Mouse (Mus musculus) small intestine, adult 2 months (tissue): Measurements from ENCODE around the gene Tmcc3. TPM values are rescaled to one million over a fixed set of nuclear protein-coding genes. Genes with fewer than 3 reads are reported as not detected.

ENCODE experiments used
- H3K27ac ChIP-seq: fragments of 200-500 bp; 2 replicates; pipeline ENCODE4 v1.5.1; 2012; ENCODE audit warnings: low read depth, low read length, control low read depth, inconsistent platforms; ENCODE audit not compliant: insufficient read depth
- H3K27me3 ChIP-seq: fragments of 200-500 bp; 2 replicates; pipeline ENCODE4 v1.6.1; 2012; ENCODE audit warnings: mild to moderate bottlenecking, moderate library complexity, low read length, inconsistent platforms; ENCODE audit not compliant: control insufficient read depth, insufficient read depth
- H3K36me3 ChIP-seq: fragments of 200-500 bp; 2 replicates; pipeline ENCODE4 v1.6.1; 2012; ENCODE audit warnings: mild to moderate bottlenecking, low read length, control low read depth, inconsistent platforms; ENCODE audit not compliant: control insufficient read depth, insufficient read depth
- H3K4me1 ChIP-seq: fragments of 200-500 bp; 2 replicates; pipeline ENCODE4 v1.6.1; 2012; ENCODE audit warnings: low read length, inconsistent platforms, mixed read lengths; ENCODE audit not compliant: control insufficient read depth, insufficient read depth, insufficient read length
- H3K4me3 ChIP-seq: fragments of 200-500 bp; 2 replicates; pipeline ENCODE4 v1.5.1; 2012; ENCODE audit warnings: low read depth, mild to moderate bottlenecking, control low read depth, inconsistent platforms, low read length, moderate library complexity
- CTCF ChIP-seq: fragments of 200-500 bp; IDR thresholded peaks from 2 replicates; pipeline ENCODE4 v1.5.1; 2012; ENCODE audit warnings: low read depth, mild to moderate bottlenecking, control low read depth, inconsistent platforms, low read length, moderate library complexity, mixed read lengths; ENCODE audit not compliant: insufficient replicate concordance, insufficient read length; ENCODE audit errors: extremely low read depth
- POLR2A ChIP-seq: fragments of 200-500 bp; IDR thresholded peaks from 2 replicates; pipeline ENCODE4 v1.6.1; 2012; ENCODE audit warnings: low read depth, mild to moderate bottlenecking, control low read depth, inconsistent platforms, low read length, moderate library complexity
- WGBS: fragments of 180-500 bp; shearing (Covaris S2); methylation state at CpG from one replicate; pipeline ENCODE4 v1.1.7; 2018; 5-methylcytosine and 5-hydroxymethylcytosine counted together
- polyA plus RNA-seq: library from polyadenylated mRNA; depleted of rRNA; stranded (reverse); fragments of >200 nt; gene quantifications from 2 replicates; pipeline ENCODE4 v1.2.3, GENCODE M21; 2012; rRNA removed

Gene Tmcc3
- 12.6 and 38.7 TPM in 2 replicates for polyA plus RNA-seq

GRCm38 (mm10) chr10:94311511-94312006 is at the start of gene Tmcc3:
Gene Tmcc3, plus strand, starts transcription at chr10:94311949.
- H3K27ac ChIP-seq: no peak within 1 kb of the TSS

GRCm38 (mm10) chr10:94262646-94263045 is 49.1 kb upstream of the Tmcc3 start:
- Histone ChIP-seq H3K27me3 (no peaks in the 10 kb centered on the region), H3K27ac (no peak overlapping the region), H3K4me3 (no peak overlapping the region), H3K4me1 (no peaks in the 10 kb centered on the region), H3K36me3 (no peaks in the 10 kb centered on the region)
- TF ChIP-seq CTCF (no peak), POLR2A (no peak)
- 87% methylated on average over 13 of the region's 13 CpGs for WGBS

More at GRCm38 (mm10) chr10:94311511-94312006, at the start of gene Tmcc3:
- Histone ChIP-seq H3K4me1 (peaks cover 5% of the 10 kb centered on the region), H3K36me3 (no peaks in the 10 kb centered on the region), H3K4me3 (peak within 1 kb of the TSS; percentile 50), H3K27me3 (peaks cover 14% of the 10 kb centered on the region)
- WGBS: 2% methylated on average over 19 of the region's 19 CpGs
- no peak for TF ChIP-seq POLR2A
- no peak for TF ChIP-seq CTCF

GRCm38 (mm10) chr10:94263211-94263610 is 48.5 kb upstream of the Tmcc3 start:
- WGBS: 58% methylated on average over 3 of the region's 3 CpGs
- no peak overlapping the region for H3K4me3 ChIP-seq
- no peaks in the 10 kb centered on the region for H3K4me1 ChIP-seq
- no peaks in the 10 kb centered on the region for H3K27me3 ChIP-seq
- TF ChIP-seq CTCF (no peak), POLR2A (no peak)
- no peaks in the 10 kb centered on the region for H3K36me3 ChIP-seq
- no peak overlapping the region for H3K27ac ChIP-seq

GRCm38 (mm10) chr10:94265656-94266542 is 45.9 kb upstream of the Tmcc3 start:
- Histone ChIP-seq H3K27me3 (no peaks in the 10 kb centered on the region), H3K4me3 (no peak overlapping the region), H3K4me1 (no peaks in the 10 kb centered on the region), H3K27ac (no peak overlapping the region), H3K36me3 (no peaks in the 10 kb centered on the region)
- no peak for TF ChIP-seq POLR2A
- TF ChIP-seq CTCF: no peak
- WGBS: 78% methylated on average over 17 of the region's 17 CpGs

- no peaks in the 10 kb centered on the region for H3K4me1 ChIP-seq
- no peaks in the 10 kb centered on the region for H3K27me3 ChIP-seq
- H3K36me3 ChIP-seq: no peaks in the 10 kb centered on the region
- H3K4me3 ChIP-seq: no peak overlapping the region
- no peak overlapping the region for H3K27ac ChIP-seq
- no peak for TF ChIP-seq POLR2A
- no peak for TF ChIP-seq CTCF
- under 1% methylated on average over 3 of the region's 3 CpGs for WGBS
Observed at GRCm38 (mm10) chr10:94275321-94275720, 36.4 kb upstream of the Tmcc3 start.

- 39% methylated on average over 2 of the region's 2 CpGs for WGBS
- no peak for TF ChIP-seq POLR2A
- TF ChIP-seq CTCF: no peak
- no peaks in the 10 kb centered on the region for H3K27me3 ChIP-seq
- no peaks in the 10 kb centered on the region for H3K4me1 ChIP-seq
- H3K27ac ChIP-seq: no peak overlapping the region
- H3K4me3 ChIP-seq: no peak overlapping the region
- no peaks in the 10 kb centered on the region for H3K36me3 ChIP-seq
Observed at GRCm38 (mm10) chr10:94276511-94276910, 35.2 kb upstream of the Tmcc3 start.

GRCm38 (mm10) chr10:94282179-94282578 is 29.6 kb upstream of the Tmcc3 start:
- 60% methylated on average over 8 of the region's 8 CpGs for WGBS
- H3K27ac ChIP-seq: no peak overlapping the region
- H3K36me3 ChIP-seq: no peaks in the 10 kb centered on the region
- TF ChIP-seq POLR2A (no peak), CTCF (no peak)
- H3K27me3 ChIP-seq: no peaks in the 10 kb centered on the region
- H3K4me3 ChIP-seq: no peak overlapping the region
- no peaks in the 10 kb centered on the region for H3K4me1 ChIP-seq
